Mouse (Mus musculus): ENCODE data around the gene Fkbp4. TPM values are rescaled to one million over a fixed set of nuclear protein-coding genes. Genes with fewer than 3 reads are reported as not detected.

Gene Fkbp4
- total RNA-seq, 2 experiments from 2014 or later = 97.6 to 114 TPM

GRCm38 (mm10) chr6:128438871-128439341, 429 bp upstream of the Fkbp4 start:
- no peak for DNase-seq
- intact Hi-C loops (cut with DNase I) = loop anchor here (10.0 kb wide), 1 partner anchor 1334 kb away; the partner anchor contains the start of gene Tigar

DNA sequence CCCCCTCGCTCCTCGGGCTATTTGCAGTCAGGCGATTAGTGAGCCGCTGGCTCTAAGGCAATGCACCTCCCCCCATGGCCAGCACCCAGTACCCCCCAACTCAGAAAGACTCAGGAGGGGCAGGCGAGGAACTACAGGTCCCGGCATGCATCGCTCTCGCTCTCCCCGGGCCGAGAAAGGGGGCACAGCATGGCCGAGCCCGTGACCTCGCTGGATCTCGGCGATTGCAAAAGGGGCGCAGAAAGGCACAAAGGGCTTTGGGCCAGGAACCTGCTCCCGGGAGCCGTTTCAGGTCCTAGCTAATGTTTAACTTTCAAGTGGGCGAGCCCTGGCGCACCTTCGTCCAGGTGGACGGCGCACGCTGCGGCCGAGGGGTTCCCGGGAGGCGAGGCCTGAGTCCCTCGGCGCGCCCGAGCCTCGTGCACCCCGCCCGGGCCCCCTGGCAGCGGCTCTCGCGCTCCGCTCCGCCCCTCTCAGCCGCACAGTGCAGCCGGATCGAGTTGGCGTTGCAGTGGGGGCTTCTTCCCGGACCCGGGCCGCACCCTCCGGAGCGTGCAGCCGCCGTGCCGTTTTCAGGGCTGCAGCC, 653 bp downstream of the Fkbp4 start:
- peak; percentile 37 to 54 for DNase-seq
- intact Hi-C loops (cut with DNase I) = loop anchor here (10.0 kb wide), 1 partner anchor 1333 kb away; the partner anchor contains the start of gene Tigar

DNA sequence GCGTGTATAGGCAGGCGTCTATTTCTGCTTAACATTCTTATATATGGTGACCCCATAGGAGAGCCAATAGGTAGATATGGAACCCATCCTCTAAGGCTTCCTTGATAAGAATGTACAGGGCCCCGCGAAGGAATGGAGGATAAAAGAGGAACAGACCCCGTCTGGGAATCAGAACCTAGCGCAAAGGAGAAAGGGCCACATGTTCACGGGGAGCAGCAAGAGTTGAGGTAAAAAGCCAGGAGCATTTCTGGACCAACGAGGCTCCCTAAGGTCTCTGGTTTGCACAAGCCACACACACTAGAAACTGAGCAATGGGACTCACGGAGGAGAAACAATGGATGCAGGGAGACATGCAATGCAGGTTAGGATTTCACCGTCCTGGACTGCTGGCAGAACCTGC, 1.2 kb downstream of the Fkbp4 start:
- no peak for DNase-seq
- intact Hi-C loops (cut with DNase I) = loop anchor here (10.0 kb wide), 1 partner anchor 1332 kb away; the partner anchor contains the start of gene Tigar

- no peak for DNase-seq
- intact Hi-C loops (cut with DNase I) = loop anchor here (10.0 kb wide), 1 partner anchor 1332 kb away; the partner anchor contains the start of gene Tigar
These were observed 2.0 kb downstream of the Fkbp4 start for GRCm38 (mm10) chr6:128436356-128437005.

DNA sequence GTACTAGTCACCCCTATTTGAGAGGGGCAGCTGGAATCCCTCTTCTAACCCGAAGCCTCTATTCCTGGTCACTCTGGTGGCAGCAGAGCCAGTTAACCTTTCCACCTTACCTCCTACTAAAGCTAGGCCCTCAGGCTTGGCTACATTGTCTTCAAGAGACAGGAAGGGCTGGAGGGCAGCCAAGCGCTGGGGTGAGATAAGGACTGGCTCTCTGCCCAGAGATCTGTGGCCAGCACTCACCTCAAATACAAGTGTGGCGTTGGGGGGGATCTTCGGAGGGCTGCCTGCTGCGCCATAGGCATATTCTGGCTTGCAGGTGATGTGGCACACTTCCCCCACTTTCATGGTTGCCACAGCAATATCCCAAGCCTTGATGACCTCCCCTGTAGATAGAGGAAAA, 3.0 kb downstream of the Fkbp4 start:
- intact Hi-C loops (cut with DNase I) = loop anchor here (10.0 kb wide), 1 partner anchor 1331 kb away; the partner anchor contains the start of gene Tigar
- DNase-seq = peak; percentile 51 to 53

DNA sequence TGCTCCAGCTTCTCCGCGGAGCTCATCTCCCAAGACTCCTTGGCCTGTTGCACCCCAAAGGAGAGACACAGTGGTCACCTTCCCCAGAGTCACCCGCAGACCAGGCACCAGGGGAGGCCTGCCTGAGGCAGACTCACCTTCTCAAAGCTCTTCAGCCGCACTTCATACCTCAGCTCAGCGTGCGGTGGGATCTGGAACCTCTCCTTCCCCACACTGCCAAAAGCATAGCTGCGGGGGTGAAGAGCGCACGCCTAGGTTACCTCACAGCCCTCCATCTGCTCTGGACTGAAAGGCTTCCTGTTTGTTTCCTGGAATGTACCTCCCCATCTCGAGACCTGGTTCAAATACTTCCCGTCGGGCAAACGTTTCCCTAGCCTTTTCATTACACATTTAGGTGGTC, 4.9 kb downstream of the Fkbp4 start:
- intact Hi-C loops (cut with DNase I) = loop anchor here (10.0 kb wide), 1 partner anchor 1329 kb away; the partner anchor contains the start of gene Tigar
- DNase-seq = no peak

- DNase-seq = no peak
- intact Hi-C loops (cut with DNase I) = loop anchor here (10.0 kb wide), 1 partner anchor 1328 kb away; the partner anchor contains the start of gene Tigar
These were observed 6.0 kb downstream of the Fkbp4 start for GRCm38 (mm10) chr6:128432356-128432915.

GRCm38 (mm10) chr6:128429826-128430225, 8.7 kb downstream of the Fkbp4 start:
- intact Hi-C loops (cut with DNase I) = loop anchor here (10.0 kb wide), 1 partner anchor 1325 kb away; the partner anchor contains the start of gene Tigar

GRCm38 (mm10) chr6:128429300-128429699, 9.2 kb downstream of the Fkbp4 start:
- DNase-seq = no peak
- intact Hi-C loops (cut with DNase I) = no loop called here

More at GRCm38 (mm10) chr6:128429826-128430225, 8.7 kb downstream of the Fkbp4 start:
- DNase-seq = no peak

GRCm38 (mm10) chr6:128427571-128427970, 10.9 kb downstream of the Fkbp4 start:
- no peak for DNase-seq
- intact Hi-C loops (cut with DNase I) = no loop called here

- DNase-seq = no peak
- intact Hi-C loops (cut with DNase I) = no loop called here
These were observed 13.4 kb downstream of the Fkbp4 start for GRCm38 (mm10) chr6:128425046-128425445.

GRCm38 (mm10) chr6:128424269-128425019, 14.0 kb downstream of the Fkbp4 start, which contains the start of gene Itfg2:
Itfg2 (minus strand) TSS chr6:128424931.
- intact Hi-C loops (cut with DNase I) = no loop called here

DNA sequence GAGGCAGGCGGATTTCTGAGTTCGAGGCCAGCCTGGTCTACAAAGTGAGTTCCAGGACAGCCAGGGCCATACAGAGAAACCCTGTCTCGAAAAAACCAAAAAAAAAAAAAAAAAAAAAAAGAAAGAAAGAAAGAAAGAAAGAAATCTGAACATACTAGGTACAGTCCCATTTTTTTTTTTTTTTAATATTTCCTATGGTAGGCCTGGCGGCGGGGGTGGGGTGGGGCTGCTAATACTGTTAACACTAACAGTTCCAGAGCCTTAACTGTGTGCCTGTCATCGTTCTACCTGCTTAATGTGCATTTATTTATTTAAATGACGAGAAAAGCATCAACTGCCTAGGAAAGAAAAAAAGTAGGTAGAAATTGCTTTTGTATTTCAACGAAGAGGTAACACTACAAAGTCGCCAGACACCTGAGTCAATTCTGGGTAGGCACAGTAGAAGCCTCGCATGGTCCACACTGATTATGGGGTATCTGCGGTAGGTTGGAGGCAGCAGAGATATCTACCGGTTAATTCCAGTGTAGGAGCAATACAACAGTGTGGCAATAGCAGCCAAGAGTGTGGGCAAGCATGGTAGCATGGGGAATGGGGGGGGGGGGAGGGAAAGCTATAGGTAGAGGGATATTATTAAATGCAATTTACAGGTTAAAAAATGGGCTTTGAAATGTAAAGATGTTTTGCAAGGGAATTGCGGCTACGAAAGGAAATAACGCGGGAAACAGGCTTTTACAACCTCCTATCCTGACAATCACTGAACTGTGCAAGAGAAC, 14.8 kb downstream of the Fkbp4 start:
- no peak for DNase-seq
- intact Hi-C loops (cut with DNase I) = no loop called here

More at GRCm38 (mm10) chr6:128424269-128425019, 14.0 kb downstream of the Fkbp4 start, which contains the start of gene Itfg2:
- peak; percentile 94 to 97 for DNase-seq

DNA sequence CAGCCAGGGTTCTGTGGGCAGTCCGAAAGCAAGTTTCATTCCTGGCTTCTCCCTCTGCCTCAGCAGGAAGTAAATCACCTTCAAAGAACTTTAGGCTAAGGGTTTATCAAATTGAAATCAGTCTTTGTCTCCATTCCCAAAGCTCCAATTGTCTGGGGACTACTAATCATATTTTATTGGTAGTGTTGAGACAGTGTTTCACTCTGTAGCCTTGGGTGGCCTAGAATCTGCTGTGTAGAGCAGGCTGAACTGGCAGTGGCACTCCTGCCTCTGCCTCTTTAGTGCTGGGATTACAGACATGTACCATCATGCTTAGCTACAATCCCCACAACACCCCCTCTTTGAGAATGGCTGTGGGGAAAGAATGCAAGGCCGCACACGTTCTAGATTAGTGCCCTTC, 17.0 kb downstream of the Fkbp4 start:
- DNase-seq = no peak
- intact Hi-C loops (cut with DNase I) = no loop called here

DNA sequence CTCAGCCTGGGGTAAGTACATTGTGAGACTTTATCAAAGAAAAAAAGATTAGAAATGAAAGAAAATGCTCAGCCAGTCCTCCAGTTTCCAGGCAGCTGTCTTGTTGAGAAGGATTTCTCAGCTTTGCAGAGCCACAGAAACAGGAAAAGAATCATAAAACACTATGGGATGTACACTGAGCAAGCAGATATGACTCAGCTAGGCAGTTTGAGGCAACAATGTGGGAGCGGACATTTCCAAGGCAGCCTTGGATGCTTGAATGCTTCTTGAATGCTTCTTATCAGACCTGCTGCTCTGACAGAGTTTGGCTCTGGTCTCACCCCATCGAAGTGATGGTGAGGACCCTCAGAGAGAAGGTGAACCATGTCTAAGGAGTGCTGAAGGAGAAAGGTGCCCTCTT, 17.4 kb downstream of the Fkbp4 start:
- intact Hi-C loops (cut with DNase I) = no loop called here
- DNase-seq = no peak

GRCm38 (mm10) chr6:128418076-128418475, 20.4 kb downstream of the Fkbp4 start:
- no peak for DNase-seq
- intact Hi-C loops (cut with DNase I) = no loop called here

DNA sequence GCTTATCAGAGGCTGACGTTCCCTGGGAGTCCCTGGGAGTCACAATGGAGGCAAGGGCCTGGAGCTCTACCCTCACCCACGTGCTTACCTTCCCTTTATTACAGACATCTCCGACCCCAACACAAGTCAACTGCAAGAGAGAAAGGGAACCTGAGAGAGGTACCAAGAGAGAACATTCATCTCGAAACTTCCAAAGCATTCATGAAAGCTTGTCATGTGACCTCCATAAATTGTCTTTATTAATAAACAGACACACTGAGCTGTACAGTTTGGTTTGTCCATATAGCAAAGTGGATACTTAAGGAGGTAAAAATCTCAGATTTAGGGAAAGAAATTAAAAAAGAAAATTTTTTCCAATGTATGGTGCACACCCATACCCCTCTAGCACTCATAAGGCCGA, 22.3 kb downstream of the Fkbp4 start:
- no peak for DNase-seq
- intact Hi-C loops (cut with DNase I) = no loop called here

DNA sequence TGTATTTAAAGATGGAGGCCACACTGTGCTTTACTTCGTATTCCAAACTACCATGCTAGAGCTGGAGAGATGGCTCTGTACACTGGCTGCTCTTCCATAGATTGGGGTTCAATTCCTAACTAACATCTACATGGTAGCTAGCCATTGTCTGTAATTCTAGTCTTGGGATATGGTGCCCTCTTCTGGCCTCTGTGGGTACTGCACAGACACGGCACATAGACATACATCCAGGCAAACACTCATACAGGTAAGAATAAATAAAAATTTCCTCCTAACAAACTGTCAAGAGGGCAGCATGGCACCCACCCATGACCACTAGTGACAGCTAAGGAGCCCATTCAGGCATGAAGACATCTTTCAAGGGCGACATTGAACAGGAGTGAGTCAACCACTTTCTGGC, 27.4 kb downstream of the Fkbp4 start:
- peak; percentile 55 to 71 for DNase-seq
- intact Hi-C loops (cut with DNase I) = loop anchor here (5.0 kb wide), 2 partner anchors 34 to 184 kb away; partner anchors contain the start of genes Gm44596 and Tex52

GRCm38 (mm10) chr6:128410305-128410704, 28.2 kb downstream of the Fkbp4 start:
- no peak for DNase-seq
- intact Hi-C loops (cut with DNase I) = loop anchor here (1.0 to 5.0 kb wide), 3 partner anchors 33 to 183 kb away; partner anchors contain the start of genes Gm44596 and Tex52

Data from gastrocnemius, postnatal 36 days (tissue).